Mouse (Mus musculus) adrenal gland, postnatal 25 days (tissue): ENCODE data around the gene 4930564D02Rik. TPM values are rescaled to one million over a fixed set of nuclear protein-coding genes. Genes with fewer than 3 reads are reported as not detected.

Source experiments
- DNase-seq: peaks from one replicate; pipeline ENCODE4 v3.0.0; 2021; ENCODE audit warnings: mixed read lengths
- total RNA-seq: library from RNA; stranded (reverse); gene quantifications from 2 replicates; pipeline ENCODE4 v1.2.3, GENCODE M21; 2021

Gene 4930564D02Rik
- total RNA-seq, 1 experiment from 2014 or later, result not detected

DNA sequence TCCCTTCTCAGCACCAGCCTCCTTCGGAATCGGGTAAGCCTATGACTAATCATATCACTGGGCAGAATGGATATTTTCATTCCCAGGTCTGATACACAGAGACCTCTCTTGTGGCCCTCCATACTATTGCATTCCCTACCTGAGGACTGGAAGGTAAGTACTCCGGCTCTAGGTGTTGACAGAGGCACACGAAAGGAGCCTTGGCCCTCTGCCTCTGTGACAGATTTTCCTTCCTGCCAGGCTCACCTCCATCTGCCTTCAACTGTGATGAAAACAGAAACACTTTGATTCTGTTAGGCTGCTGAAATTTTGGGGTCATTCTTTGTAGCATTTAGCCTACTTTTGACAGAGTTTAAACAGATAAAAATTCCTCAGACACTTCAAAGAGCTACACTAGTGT is 47.2 kb downstream of the 4930564D02Rik start:
- no peak for DNase-seq

DNA sequence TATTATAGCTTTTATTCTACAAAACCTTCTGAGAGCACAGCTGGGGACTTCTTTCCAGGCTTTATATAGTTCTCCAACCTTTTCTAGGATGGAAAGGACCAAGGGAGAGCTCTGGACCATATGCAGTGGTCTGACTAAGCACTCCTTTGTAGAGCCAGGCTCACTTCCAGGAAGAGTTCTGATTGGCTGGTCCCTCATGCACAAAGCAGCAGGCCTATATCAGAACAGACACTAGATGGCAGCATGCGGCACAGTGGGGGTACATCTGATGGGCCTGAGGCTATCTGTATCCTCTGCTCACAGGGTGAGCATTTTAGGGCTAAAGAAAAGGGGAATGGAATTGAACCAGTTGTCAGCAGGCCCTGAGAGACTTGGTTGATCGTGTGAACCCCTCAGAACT is 47.6 kb downstream of the 4930564D02Rik start:
- peak; percentile 65 for DNase-seq

DNA sequence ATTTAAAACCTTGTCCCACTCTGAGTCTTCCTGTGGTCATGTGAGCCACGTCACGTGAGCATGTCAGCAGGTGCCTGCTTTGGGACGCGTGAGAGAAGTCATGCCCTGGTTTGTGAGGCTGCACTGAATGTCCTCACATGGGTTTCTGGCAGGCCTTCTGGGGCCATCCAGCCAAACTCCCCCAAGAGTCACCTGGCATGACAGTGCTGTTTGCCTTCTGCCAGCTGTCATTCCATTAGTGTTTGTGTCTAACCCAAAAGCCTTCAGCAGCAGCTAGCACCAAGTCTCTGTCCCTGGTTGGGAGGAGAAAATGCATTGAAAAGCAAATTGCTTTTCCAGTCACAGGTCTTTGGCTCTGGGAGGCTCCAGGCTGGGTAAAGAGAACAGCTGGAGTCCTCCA is 50.0 kb downstream of the 4930564D02Rik start:
- no peak for DNase-seq

DNA sequence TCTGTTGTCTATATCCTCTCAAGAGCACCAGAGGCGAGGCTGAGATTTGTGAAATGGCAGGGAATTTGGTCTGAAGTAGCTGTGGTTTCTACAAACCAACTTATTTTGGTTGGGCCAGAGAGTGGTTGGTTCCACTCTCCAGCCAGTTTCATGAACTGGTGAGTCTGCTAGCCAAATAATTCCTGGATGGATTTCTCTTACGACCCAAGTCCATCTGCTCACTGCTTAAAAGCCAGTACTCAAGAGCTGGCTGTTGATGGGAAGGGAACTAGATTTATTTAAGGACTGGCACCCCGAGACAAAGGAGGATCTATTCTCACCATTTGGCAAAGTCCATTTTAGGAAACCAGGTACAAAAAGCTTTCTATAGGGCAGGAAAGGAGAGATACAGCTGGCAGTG is 57.1 kb downstream of the 4930564D02Rik start:
- no peak for DNase-seq

GRCm38 (mm10) chr3:105127881-105128280 is 61.2 kb downstream of the 4930564D02Rik start:
- DNase-seq, result no peak

Other genes with a start within 250 kb of the 4930564D02Rik start
- gene Mov10, start 248.3 kb upstream of the 4930564D02Rik start, total RNA-seq, result 27.2 and 33.0 TPM in 2 replicates
- 49.2 and 55.8 TPM in 2 replicates for gene St7l, start 202.8 kb upstream of the 4930564D02Rik start, total RNA-seq
- 76.3 and 80.5 TPM in 2 replicates for gene Capza1, start 202.3 kb upstream of the 4930564D02Rik start, total RNA-seq
- 5.8 and 7.8 TPM in 2 replicates for gene Wnt2b, start 104.9 kb upstream of the 4930564D02Rik start, total RNA-seq
- gene Cttnbp2nl, start 13.7 kb upstream of the 4930564D02Rik start, total RNA-seq, result 14.1 and 19.3 TPM in 2 replicates